Mouse (Mus musculus): Measurements from ENCODE around the gene Noc4l. TPM values are rescaled to one million over a fixed set of nuclear protein-coding genes. Genes with fewer than 3 reads are reported as not detected.

The Noc4l gene
- total RNA-seq, 2 experiments from 2014 or later = 11.4 to 25.7 TPM

GRCm38 (mm10) chr5:110610484-110610883, 42.7 kb downstream of the Noc4l start:
- ATAC-seq (replicated peaks; ENCODE audit: low FRiP score, poor library complexity, severe bottlenecking) = no peak

GRCm38 (mm10) chr5:110609868-110610267, 43.3 kb downstream of the Noc4l start:
- ATAC-seq (replicated peaks; ENCODE audit: low FRiP score, poor library complexity, severe bottlenecking) = no peak

- ATAC-seq (replicated peaks; ENCODE audit: low FRiP score, poor library complexity, severe bottlenecking) = no peak
Observed at GRCm38 (mm10) chr5:110609425-110609824, 43.8 kb downstream of the Noc4l start.

GRCm38 (mm10) chr5:110608941-110609340, 44.3 kb downstream of the Noc4l start:
- no peak for ATAC-seq (replicated peaks; ENCODE audit: low FRiP score, poor library complexity, severe bottlenecking)

- no peak for ATAC-seq (replicated peaks; ENCODE audit: low FRiP score, poor library complexity, severe bottlenecking)
Observed at GRCm38 (mm10) chr5:110608336-110608735, 44.9 kb downstream of the Noc4l start.

GRCm38 (mm10) chr5:110607767-110608166, 45.5 kb downstream of the Noc4l start:
- ATAC-seq (replicated peaks; ENCODE audit: low FRiP score, poor library complexity, severe bottlenecking) = no peak

- ATAC-seq (replicated peaks; ENCODE audit: low FRiP score, poor library complexity, severe bottlenecking) = no peak
Observed at GRCm38 (mm10) chr5:110605531-110606221, 47.5 kb downstream of the Noc4l start.

- no peak for ATAC-seq (replicated peaks; ENCODE audit: low FRiP score, poor library complexity, severe bottlenecking)
Observed at GRCm38 (mm10) chr5:110604311-110604710, 48.9 kb downstream of the Noc4l start.

GRCm38 (mm10) chr5:110603016-110603685, 50.1 kb downstream of the Noc4l start:
- ATAC-seq (replicated peaks; ENCODE audit: low FRiP score, poor library complexity, severe bottlenecking) = no peak

Other genes starting within 250 kb of the Noc4l start
- 6.3 and 9.6 TPM in 2 replicates for gene Fbrsl1, start 204.9 kb downstream of the Noc4l start, total RNA-seq (2015; ENCODE audit: low replicate concordance)
- 4.9 and 7.9 TPM in 2 replicates for gene Fbrsl1, start 204.9 kb downstream of the Noc4l start, total RNA-seq (2017; ENCODE audit: low replicate concordance)
- 1.7 and 5.0 TPM in 2 replicates for gene Galnt9, start 109.1 kb downstream of the Noc4l start, total RNA-seq (2015; ENCODE audit: low replicate concordance)
- gene Galnt9, start 109.1 kb downstream of the Noc4l start, total RNA-seq (2017; ENCODE audit: low replicate concordance) = 3.6 and 4.0 TPM in 2 replicates
- 4.8 and 7.9 TPM in 2 replicates for gene Ddx51, start within 50 bp of the Noc4l start, total RNA-seq (2015; ENCODE audit: low replicate concordance)
- gene Ddx51, start within 50 bp of the Noc4l start, total RNA-seq (2017; ENCODE audit: low replicate concordance) = 0.43 and 2.6 TPM in 2 replicates
- gene Ep400, start 117.3 kb upstream of the Noc4l start, total RNA-seq (2015; ENCODE audit: low replicate concordance) = 219 and 273 TPM in 2 replicates
- 224 and 225 TPM in 2 replicates for gene Ep400, start 117.3 kb upstream of the Noc4l start, total RNA-seq (2017; ENCODE audit: low replicate concordance)
- gene Pus1, start 127.2 kb upstream of the Noc4l start, total RNA-seq (2015; ENCODE audit: low replicate concordance) = 2.1 and 6.7 TPM in 2 replicates
- gene Pus1, start 127.2 kb upstream of the Noc4l start, total RNA-seq (2017; ENCODE audit: low replicate concordance) = 5.6 and 12.4 TPM in 2 replicates
- 282 and 363 TPM in 2 replicates for gene Ulk1, start 156.7 kb upstream of the Noc4l start, total RNA-seq (2015; ENCODE audit: low replicate concordance)
- gene Ulk1, start 156.7 kb upstream of the Noc4l start, total RNA-seq (2017; ENCODE audit: low replicate concordance) = 327 and 394 TPM in 2 replicates
- 121 and 159 TPM in 2 replicates for gene Hscb, start 186.4 kb upstream of the Noc4l start, total RNA-seq (2015; ENCODE audit: low replicate concordance)
- gene Hscb, start 186.4 kb upstream of the Noc4l start, total RNA-seq (2017; ENCODE audit: low replicate concordance) = 133 and 153 TPM in 2 replicates
- 70.4 and 71.9 TPM in 2 replicates for gene Chek2, start 186.6 kb upstream of the Noc4l start, total RNA-seq (2015; ENCODE audit: low replicate concordance)
- gene Chek2, start 186.6 kb upstream of the Noc4l start, total RNA-seq (2017; ENCODE audit: low replicate concordance) = 86.9 and 122 TPM in 2 replicates
- 0.63 and 2.5 TPM in 2 replicates for gene Ttc28, start 226.4 kb upstream of the Noc4l start, total RNA-seq (2015; ENCODE audit: low replicate concordance)
- gene Ttc28, start 226.4 kb upstream of the Noc4l start, total RNA-seq (2017; ENCODE audit: low replicate concordance) = 0.51 and 1.5 TPM in 2 replicates